Mouse (Mus musculus) layer of hippocampus, adult 2 months (tissue): ENCODE data around the gene Kirrel3. TPM values are rescaled to one million over a fixed set of nuclear protein-coding genes. Genes with fewer than 3 reads are reported as not detected.

Source experiments
- DNase-seq, 2 experiments: peaks; one replicate each; pipeline ENCODE4 v3.0.0; 2022; ENCODE audit warnings: low spot score in 2 of 2
- H3K27ac ChIP-seq: fragments of 200-600 bp; 2 replicates; pipeline ENCODE4 v1.8.1; 2022
- H3K4me3 ChIP-seq: fragments of 200-600 bp; 2 replicates; pipeline ENCODE4 v1.8.1; 2022; ENCODE audit warnings: mild to moderate bottlenecking
- CTCF ChIP-seq: fragments of 200-600 bp; conservative IDR thresholded peaks from 2 replicates; pipeline ENCODE4 v1.8.1; 2022; ENCODE audit warnings: antibody characterized with exemption, mild to moderate bottlenecking, moderate library complexity
- total RNA-seq, 2 experiments: library from RNA; stranded (reverse); gene quantifications; 2 replicates each; pipeline ENCODE4 v1.2.3; 2021

The Kirrel3 gene
- total RNA-seq, 2 experiments from 2014 or later, result 55.6 to 57.5 TPM

DNA sequence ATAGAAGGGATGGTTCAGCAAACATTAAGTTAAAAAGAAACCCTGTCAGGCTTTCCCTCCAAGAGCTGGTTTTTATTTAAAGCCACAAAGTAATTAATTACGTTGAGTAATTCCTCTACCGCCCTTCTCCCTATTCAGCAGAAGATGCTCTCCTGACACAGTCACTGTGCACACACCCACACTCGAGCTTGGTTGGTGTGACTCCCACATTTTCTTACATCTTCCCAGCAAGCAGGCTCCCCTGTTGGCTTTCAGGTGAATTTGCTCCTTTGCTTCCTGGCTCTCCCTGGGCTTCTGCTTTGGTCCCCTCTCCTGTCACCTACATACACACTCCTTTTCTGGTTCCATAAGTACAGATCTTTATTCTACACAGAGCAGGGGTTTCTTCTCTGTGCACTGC, 203.7 kb downstream of the Kirrel3 start:
- no peak for DNase-seq
- Histone ChIP-seq H3K27ac (no peak overlapping the region), H3K4me3 (no peak overlapping the region)
- no peak for TF ChIP-seq CTCF

DNA sequence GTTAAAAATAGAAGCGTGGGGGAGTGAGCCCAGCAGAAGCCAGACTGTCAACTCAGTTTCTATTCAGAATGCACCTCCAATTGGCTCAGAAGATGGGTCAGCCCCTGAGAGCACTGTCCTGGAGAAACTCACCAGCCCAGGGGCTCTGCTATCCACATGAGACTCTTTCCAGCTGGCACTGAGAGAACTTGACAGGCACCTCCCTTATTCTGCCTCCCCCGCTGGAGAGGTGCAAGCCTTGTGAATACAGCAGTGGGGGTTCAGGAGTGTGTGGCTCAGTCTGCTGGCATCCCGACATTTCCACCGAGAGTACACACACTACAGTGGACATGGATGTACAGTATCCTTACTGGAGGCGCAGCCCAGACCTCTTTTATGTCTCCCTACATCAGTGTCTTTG, 210.0 kb downstream of the Kirrel3 start:
- Histone ChIP-seq H3K4me3 (no peak overlapping the region), H3K27ac (no peak overlapping the region)
- DNase-seq, result no peak
- TF ChIP-seq CTCF, result no peak

DNA sequence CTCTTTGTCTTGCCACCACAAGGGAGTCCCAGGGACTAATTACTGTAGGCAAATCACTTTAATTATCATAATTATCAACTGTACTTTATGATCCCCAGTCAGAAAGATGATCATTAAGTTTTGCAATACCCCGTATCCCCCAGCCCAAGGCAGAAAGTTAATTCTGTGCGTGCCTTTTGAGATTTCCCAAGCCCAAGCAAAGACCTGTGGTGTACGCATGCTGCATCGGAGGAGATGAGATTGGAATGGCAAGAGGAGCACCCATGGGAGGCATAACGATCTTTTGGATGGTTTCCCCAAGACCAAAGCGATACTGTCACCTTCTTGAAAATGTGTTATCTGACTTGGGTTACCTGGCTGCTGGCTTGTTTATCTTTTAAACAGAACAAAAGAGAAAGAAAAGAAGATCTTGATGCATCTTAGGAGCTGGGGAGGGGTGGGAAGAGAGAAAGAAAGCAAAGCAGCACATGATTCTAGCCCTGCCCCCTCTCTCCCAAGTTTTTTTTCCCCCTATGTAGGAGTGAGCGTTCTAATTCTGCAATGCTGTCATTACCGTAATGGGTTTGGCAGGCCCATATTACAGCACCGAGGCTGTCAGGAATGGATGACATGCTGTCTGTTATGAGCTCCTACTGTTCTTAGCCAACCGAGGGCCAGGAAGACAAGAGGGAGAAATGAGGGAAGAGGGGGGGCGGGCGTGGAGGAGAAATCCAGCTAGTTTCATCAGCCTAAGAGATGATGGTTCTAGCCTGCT, 218.0 kb downstream of the Kirrel3 start:
- no peak for TF ChIP-seq CTCF
- Histone ChIP-seq H3K4me3 (no peak overlapping the region), H3K27ac (peak overlapping the region; percentile 11; the same call in 1 of the 2 replicates)
- peak in 1 of 2 experiments; percentile 38 for DNase-seq

DNA sequence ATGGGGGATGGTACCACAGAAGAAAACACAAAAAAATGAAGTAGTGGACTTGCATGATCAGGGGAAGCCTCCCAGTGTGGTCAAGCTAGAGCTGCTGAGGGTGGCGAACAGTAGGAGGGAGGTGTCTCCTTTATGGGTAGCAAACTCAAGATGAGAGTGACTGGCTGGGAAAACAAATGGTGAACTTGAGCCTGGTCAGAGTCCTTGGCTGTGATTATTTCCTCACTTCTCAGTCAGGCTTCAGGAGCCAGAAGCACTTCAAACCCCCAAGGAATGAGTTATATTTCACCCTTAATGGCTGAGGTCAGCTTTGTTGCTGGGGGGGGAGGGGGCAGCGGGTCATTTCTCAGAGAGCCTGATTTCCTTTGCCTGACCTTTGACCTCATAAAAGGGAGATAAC, 218.7 kb downstream of the Kirrel3 start:
- Histone ChIP-seq H3K4me3 (no peak overlapping the region), H3K27ac (peak overlapping the region; percentile 11; the same call in 1 of the 2 replicates)
- no peak for TF ChIP-seq CTCF
- no peak for DNase-seq

DNA sequence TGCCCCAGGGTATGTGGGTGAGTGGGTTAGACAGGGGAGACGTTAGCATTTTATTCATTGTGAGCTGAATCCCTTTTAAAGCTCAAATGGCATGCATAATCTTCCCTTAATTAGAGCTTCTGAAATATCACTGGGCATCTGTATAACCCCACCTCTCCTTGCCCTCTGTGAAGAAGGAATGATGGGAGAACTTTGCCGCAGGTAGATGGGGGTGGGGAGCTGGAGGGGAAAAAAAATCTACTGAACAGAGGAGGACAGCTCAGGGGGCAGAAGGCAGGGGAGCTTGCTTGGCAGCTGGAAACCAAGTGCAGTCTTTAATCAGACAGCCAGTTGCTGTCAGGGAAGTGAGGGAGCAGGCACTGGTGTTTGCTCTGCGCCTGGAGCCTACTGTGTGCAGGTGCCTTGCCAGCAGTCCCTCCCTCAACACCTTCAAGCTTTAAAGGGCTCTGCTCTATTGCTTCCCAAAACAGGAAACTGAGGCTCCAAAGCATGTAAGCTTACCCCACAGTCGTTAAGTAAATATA, 220.7 kb downstream of the Kirrel3 start:
- H3K4me3 ChIP-seq, result no peak overlapping the region
- DNase-seq, result no peak
- TF ChIP-seq CTCF, result no peak
- no peak overlapping the region for H3K27ac ChIP-seq

DNA sequence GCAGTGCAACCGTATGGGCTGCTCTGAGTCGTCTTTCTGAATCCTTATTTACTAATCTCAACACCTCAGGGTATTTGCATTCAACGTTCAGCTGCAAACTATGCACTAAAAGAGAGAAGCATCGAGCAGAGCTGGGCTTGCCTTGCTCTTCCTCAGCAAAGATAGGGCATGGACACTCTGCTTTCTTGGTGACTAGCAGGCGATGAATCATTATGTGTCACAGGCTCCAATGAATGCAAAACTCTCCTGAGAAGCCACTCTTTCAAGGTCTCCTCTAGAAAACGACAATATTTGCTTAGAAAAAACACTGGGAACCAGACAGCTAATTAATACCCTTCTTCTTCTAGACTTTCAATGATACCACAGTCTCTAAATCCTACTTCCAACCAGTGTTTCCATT, 223.0 kb downstream of the Kirrel3 start:
- TF ChIP-seq CTCF, result no peak
- no peak overlapping the region for H3K27ac ChIP-seq
- DNase-seq, result no peak
- no peak overlapping the region for H3K4me3 ChIP-seq

DNA sequence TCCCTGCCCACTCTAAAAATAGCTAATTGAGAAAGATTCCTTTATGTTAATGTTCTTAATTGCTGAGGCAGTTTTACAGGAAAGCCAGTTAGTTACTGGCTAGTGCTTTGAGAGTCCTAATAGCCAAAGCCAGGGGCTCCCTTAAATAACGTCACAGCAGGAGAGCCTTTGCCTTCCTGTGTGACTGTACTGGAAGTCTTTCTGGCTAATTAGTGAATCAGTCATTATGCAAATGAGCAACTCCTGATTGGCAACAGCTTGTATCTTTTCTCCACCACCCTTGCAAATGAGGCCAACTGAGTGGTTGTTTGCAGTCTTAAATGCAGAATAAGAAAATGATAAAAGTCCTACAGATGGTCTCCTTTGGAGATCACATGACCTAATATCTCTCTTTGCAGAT, 226.3 kb downstream of the Kirrel3 start:
- H3K27ac ChIP-seq, result no peak overlapping the region
- H3K4me3 ChIP-seq, result no peak overlapping the region
- peak in 1 of 2 experiments; percentile 60 for DNase-seq
- no peak for TF ChIP-seq CTCF

DNA sequence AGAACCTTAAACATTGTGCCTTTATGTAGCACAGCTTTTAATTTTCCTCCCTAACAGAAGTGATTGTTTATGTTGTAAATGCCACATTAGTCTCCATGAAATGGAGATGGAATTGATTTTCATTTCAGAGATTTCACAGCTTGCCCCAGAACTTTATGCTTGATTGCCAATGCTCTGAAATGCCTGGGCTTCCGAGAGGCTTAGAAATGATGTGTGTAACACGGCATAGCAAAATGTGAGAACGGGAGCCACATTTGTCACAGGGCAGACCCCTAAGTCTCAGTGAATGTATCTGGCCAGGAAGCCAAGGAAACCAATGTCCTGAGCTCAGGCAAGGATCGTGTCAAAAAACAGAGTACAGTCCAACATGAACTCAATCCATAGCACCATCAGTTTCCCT, 227.3 kb downstream of the Kirrel3 start:
- peak overlapping the region; percentile 28 for H3K27ac ChIP-seq
- no peak overlapping the region for H3K4me3 ChIP-seq
- DNase-seq, result no peak
- TF ChIP-seq CTCF, result no peak

DNA sequence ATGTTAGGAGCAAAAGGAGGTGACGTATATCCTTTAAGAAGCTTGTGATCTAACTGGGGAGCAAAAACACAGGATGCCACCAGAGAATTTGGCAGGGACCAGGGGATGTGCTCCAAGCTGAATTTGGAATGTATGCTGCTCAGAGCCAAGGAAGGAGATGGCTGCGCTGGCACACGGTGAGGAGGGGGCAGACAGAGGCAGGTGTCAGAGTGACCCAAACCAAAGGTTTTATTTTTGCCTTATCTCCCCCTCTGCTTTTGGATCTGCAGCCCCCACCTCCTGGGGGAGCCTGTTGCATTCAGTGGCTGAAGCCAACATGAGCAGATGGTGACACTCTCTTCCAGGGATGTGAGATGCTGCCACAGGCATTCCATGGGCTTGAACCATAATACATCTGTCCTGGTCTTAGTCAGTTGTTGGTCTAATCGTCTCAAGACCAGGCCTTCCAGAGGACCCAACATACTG, 227.8 kb downstream of the Kirrel3 start:
- TF ChIP-seq CTCF, result no peak
- DNase-seq, result no peak
- Histone ChIP-seq H3K4me3 (no peak overlapping the region), H3K27ac (peak overlapping the region; percentile 28; the same call in 1 of the 2 replicates)

DNA sequence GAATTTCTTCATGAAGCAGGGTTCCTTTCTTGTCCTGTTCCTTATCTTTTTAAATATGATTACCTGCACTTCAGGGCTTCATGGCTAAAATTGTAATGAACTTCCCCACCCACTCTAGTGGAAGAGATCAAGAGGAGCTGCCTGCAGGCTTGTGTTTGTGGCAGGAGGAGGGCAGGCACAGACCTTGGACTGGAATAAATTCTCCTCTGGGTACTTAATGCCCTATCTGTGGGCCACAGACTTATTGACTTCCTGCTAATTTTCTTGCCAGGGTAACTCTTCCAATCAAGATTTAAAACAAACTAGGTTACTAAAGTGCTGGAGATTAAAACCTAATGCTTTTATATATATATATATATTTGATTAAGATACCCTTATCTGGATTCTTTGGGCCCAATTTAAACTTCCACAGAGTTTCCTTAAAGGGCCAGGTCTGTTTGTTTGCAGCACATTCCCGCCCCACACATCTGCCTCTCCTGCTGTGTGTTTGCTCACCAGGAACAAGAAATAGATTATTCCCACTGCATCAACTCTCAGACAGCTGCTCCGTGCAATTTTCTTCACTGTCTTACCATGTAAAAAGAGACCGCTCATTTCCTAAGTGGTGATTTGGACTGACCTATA, 229.4 kb downstream of the Kirrel3 start:
- H3K4me3 ChIP-seq, result no peak overlapping the region
- no peak for DNase-seq
- H3K27ac ChIP-seq, result no peak overlapping the region
- TF ChIP-seq CTCF, result no peak

DNA sequence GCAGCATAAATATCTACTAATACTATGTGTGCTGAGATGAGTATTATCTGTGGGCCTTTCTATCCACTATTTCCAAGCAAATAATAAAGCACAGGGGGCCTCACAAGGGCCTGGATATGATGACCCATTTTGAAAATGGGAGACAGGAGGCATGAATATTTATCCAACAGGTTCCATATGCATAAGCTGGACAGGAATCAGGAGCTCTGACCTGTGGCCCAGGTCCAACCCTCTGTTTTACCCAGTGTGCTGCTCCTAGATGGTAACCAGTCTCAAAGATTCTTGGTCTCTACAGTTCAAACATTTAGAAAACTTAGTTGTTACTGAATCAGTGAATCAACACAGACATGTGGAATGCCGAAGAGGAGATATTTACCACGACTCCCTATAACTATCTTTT, 230.8 kb downstream of the Kirrel3 start:
- no peak overlapping the region for H3K4me3 ChIP-seq
- no peak for TF ChIP-seq CTCF
- H3K27ac ChIP-seq, result peak overlapping the region; percentile 39; the same call in 1 of the 2 replicates
- no peak for DNase-seq

DNA sequence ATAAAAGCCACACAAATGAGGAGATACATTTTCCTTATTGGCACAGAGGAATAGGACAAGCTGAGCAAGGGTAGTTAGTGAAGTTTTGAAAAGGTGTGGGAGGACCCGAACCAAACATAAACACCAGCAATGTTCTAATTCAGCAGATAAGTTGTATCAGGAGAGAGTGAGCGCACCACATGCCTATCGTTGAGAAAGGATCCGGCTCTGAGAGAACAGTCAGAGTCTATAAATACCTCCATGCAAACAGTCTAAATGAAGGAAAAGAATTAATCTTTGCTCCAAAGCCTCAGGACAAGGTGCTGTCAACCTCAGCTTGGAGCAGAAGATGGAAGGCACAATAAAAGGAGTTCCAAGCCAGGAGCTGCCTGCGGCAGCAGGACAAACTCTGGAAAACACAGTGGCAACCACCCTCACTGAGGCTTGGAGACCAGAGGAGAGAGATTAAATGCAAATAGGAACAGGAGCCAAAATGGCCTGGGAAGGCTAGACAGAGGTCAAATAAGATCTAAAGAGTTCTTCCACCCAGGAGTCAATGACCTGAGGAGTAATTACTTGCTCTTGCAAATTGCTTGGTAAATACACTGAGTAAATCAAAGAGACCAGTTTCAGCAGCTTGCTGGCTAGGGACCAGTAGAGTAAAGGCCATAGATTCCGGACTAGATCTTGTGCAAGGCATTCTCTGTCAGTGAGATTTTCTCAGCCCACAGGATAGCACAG, 235.9 kb downstream of the Kirrel3 start:
- no peak for DNase-seq
- no peak overlapping the region for H3K4me3 ChIP-seq
- no peak for TF ChIP-seq CTCF
- H3K27ac ChIP-seq, result peak overlapping the region; percentile 23; the same call in 1 of the 2 replicates

DNA sequence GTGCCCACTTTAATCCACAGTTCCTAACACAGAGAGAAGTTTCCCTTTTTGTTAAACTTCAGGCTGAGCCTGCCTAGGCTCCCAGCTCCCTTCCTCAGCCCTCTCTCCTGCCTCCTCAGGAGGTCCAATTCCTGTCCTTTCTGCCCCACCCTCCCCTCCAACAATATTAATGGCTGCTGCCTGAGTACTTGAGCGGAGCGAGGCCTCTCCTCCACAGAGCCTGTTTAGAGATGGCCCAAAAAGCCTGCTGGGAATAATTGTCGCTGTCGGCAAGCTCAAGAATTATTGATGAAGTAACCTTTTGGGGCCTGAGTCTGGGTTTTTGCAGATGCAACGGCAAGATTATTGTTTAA, 236.5 kb downstream of the Kirrel3 start:
- H3K27ac ChIP-seq, result peak overlapping the region; percentile 23; the same call in 1 of the 2 replicates
- no peak for TF ChIP-seq CTCF
- no peak overlapping the region for H3K4me3 ChIP-seq
- DNase-seq, result no peak
